Mouse (Mus musculus) MEL (cell line): Measurements from ENCODE around the gene Foxd2.

Experiments
- CHD1 ChIP-seq: IDR thresholded peaks from 2 replicates; pipeline ENCODE4 v1.6.1; 2012; ENCODE audit warnings: low read depth, mild to moderate bottlenecking, inconsistent platforms, low read length, improper control_type of control experiment
- CTCF ChIP-seq, 3 experiments: IDR thresholded peaks in 2 of 3; conservative IDR thresholded peaks in 1 of 3; 2 replicates each; pipeline ENCODE4 v1.5.1; 2011 to 2012; ENCODE audit warnings: low read length in 3 of 3, low read depth in 2 of 3, mild to moderate bottlenecking in 2 of 3, improper control_type of control experiment in 1 of 3, inconsistent platforms in 1 of 3, mixed read lengths in 1 of 3, moderate library complexity in 1 of 3; ENCODE audit not compliant: control insufficient read depth in 1 of 3, insufficient read depth in 1 of 3, poor library complexity in 1 of 3, severe bottlenecking in 1 of 3
- EP300 ChIP-seq, 2 experiments: IDR thresholded peaks; 2 replicates each; pipeline ENCODE4 v1.6.1; 2011; ENCODE audit warnings: improper control_type of control experiment in 2 of 2, low read length in 2 of 2, low read depth in 1 of 2, mild to moderate bottlenecking in 1 of 2
- ETS1 ChIP-seq: IDR thresholded peaks from 2 replicates; pipeline ENCODE4 v1.6.1; 2012; ENCODE audit warnings: low read depth, mild to moderate bottlenecking, inconsistent platforms, low read length, improper control_type of control experiment, moderate library complexity
- KAT2A ChIP-seq: conservative IDR thresholded peaks from 2 replicates; pipeline ENCODE4 v1.6.1; 2012; ENCODE audit warnings: low read depth, low read length, improper control_type of control experiment, inconsistent platforms
- POLR2A ChIP-seq, 2 experiments: IDR thresholded peaks; 2 replicates each; pipeline ENCODE4 v1.6.1; 2011 to 2012; ENCODE audit warnings: low read length in 2 of 2, mild to moderate bottlenecking in 2 of 2, control low read depth in 1 of 2, improper control_type of control experiment in 1 of 2, low read depth in 1 of 2, moderate library complexity in 1 of 2; ENCODE audit not compliant: control insufficient read depth in 1 of 2, insufficient read depth in 1 of 2, poor library complexity in 1 of 2
- POLR2AphosphoS5 ChIP-seq: IDR thresholded peaks from 2 replicates; pipeline ENCODE4 v1.6.1; 2012; ENCODE audit warnings: low read depth, borderline replicate concordance, mild to moderate bottlenecking, inconsistent platforms, low read length, moderate library complexity, mixed read lengths
- RCOR1 ChIP-seq: IDR thresholded peaks from 2 replicates; pipeline ENCODE4 v1.6.1; 2012; ENCODE audit warnings: low read depth, mild to moderate bottlenecking, inconsistent platforms, low read length, improper control_type of control experiment
- TBP ChIP-seq: IDR thresholded peaks from 2 replicates; pipeline ENCODE4 v1.8.0; 2011; ENCODE audit warnings: low read depth, low read length, improper control_type of control experiment
- USF1 ChIP-seq: IDR thresholded peaks from 2 replicates; pipeline ENCODE4 v1.6.1; 2014; ENCODE audit warnings: low read depth, mild to moderate bottlenecking, inconsistent platforms, low read length, improper control_type of control experiment, moderate library complexity
- USF2 ChIP-seq, 2 experiments: IDR thresholded peaks; 2 replicates each; pipeline ENCODE4 v1.6.1; 2011 to 2012; ENCODE audit warnings: improper control_type of control experiment in 2 of 2, low read length in 2 of 2, borderline replicate concordance in 1 of 2, inconsistent platforms in 1 of 2, low read depth in 1 of 2, mild to moderate bottlenecking in 1 of 2; ENCODE audit not compliant: insufficient read depth in 1 of 2
- ZKSCAN1 ChIP-seq: IDR thresholded peaks from 2 replicates; pipeline ENCODE4 v1.6.1; 2012; ENCODE audit warnings: low read depth, mild to moderate bottlenecking, inconsistent platforms, low read length, improper control_type of control experiment, moderate library complexity
- ZMIZ1 ChIP-seq: IDR thresholded peaks from 2 replicates; pipeline ENCODE4 v1.6.1; 2012; ENCODE audit warnings: low read depth, mild to moderate bottlenecking, inconsistent platforms, low read length, improper control_type of control experiment, moderate library complexity

DNA sequence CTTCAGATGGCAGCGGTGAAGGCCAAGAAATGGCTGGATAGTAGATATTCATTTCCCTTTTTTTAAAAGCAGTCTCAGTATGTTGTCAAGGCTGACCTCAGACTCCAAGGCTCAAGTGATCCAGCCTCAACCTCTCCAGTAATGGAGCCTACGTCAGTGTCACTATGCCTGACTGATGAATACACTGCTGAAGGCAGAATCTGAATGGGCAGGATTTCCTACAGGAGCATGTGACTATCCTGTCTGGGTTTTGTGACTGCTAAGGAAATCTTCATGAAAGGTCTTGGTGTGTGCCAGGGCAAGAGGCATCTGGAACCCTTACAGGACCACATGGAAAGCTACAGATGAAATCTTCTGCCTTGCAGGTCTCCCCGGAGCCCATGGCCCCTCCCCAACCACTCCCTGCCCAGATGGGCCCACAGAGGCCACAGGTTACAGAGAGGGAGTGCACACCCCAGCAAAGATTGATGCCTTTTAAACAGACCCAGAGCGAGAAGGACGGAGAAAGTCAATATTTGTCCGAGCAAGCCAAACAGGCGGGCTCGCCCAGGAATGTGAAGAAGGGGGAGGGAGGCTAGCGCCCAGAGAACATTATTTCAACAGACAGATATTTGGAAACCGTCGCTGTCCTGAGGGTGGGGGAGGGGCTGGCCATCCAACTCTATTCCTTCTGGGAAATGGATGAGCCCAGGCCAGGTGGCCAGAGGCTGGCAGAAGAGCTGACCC, 38.7 kb downstream of the Foxd2 start:
- TF ChIP-seq CTCF (IDR thresholded peaks at IDR 0.05 in 2 of 3, conservative IDR thresholded peaks at IDR 0.05 in 1 of 3; ENCODE audit: control insufficient read depth in 1 of 3, insufficient read depth in 1 of 3, low read depth in 2 of 3, low read length in 3 of 3, poor library complexity in 1 of 3, severe bottlenecking in 1 of 3) (no peak), ZMIZ1 (no peak), TBP (no peak), USF2 (IDR thresholded peaks at IDR 0.05; ENCODE audit: borderline replicate concordance in 1 of 2, insufficient read depth in 1 of 2, low read depth in 1 of 2, low read length in 2 of 2) (no peak), EP300 (IDR thresholded peaks at IDR 0.05; ENCODE audit: low read depth in 1 of 2, low read length in 2 of 2) (no peak), USF1 (no peak), CHD1 (no peak), POLR2AphosphoS5 (no peak), KAT2A (no peak), ZKSCAN1 (no peak), RCOR1 (no peak), POLR2A (IDR thresholded peaks at IDR 0.05; ENCODE audit: control insufficient read depth in 1 of 2, insufficient read depth in 1 of 2, low read depth in 1 of 2, low read length in 2 of 2, poor library complexity in 1 of 2) (no peak), ETS1 (no peak)
